Mouse (Mus musculus) kidney, adult 2 months (tissue): ENCODE results near the gene Prkg1. TPM values are rescaled to one million over a fixed set of nuclear protein-coding genes. Genes with fewer than 3 reads are reported as not detected.

Source experiments
- DNase-seq: peaks from one replicate; pipeline ENCODE4 v3.0.0; 2021
- H3K27ac ChIP-seq: fragments of 200-500 bp; 2 replicates; pipeline ENCODE4 v1.5.1; 2012; ENCODE audit warnings: low read depth, low read length, control low read depth, inconsistent platforms; ENCODE audit not compliant: insufficient read depth
- H3K27me3 ChIP-seq: fragments of 200-500 bp; replicated peaks from 2 replicates; pipeline ENCODE4 v1.6.1; 2012; ENCODE audit warnings: mild to moderate bottlenecking, moderate library complexity, low read length, inconsistent platforms; ENCODE audit not compliant: control insufficient read depth, insufficient read depth
- H3K36me3 ChIP-seq: fragments of 200-500 bp; 2 replicates; pipeline ENCODE4 v1.6.1; 2012; ENCODE audit warnings: mild to moderate bottlenecking, moderate library complexity, low read length, inconsistent platforms; ENCODE audit not compliant: control insufficient read depth, insufficient read depth
- H3K4me1 ChIP-seq: fragments of 200-500 bp; 2 replicates; pipeline ENCODE4 v1.6.1; 2011; ENCODE audit warnings: low read length; ENCODE audit not compliant: control insufficient read depth, insufficient read depth
- H3K4me3 ChIP-seq: fragments of 200-500 bp; 2 replicates; pipeline ENCODE4 v1.5.1; 2011; ENCODE audit warnings: mild to moderate bottlenecking, low read depth, low read length, control low read depth; ENCODE audit not compliant: insufficient read depth
- CTCF ChIP-seq: fragments of 200-500 bp; conservative IDR thresholded peaks from 2 replicates; pipeline ENCODE4 v1.5.1; 2011; ENCODE audit warnings: low read depth, mild to moderate bottlenecking, control low read depth, low read length, moderate library complexity, mixed read lengths; ENCODE audit not compliant: insufficient read depth, insufficient read length
- POLR2A ChIP-seq: fragments of 200-500 bp; IDR thresholded peaks from one replicate; pipeline ENCODE4 v1.6.1; 2011; ENCODE audit warnings: low read depth, low read length, control low read depth
- WGBS: fragments of 180-500 bp; shearing (Covaris S2); methylation state at CpG from one replicate; pipeline ENCODE4 v1.1.7; 2018; 5-methylcytosine and 5-hydroxymethylcytosine counted together
- polyA plus RNA-seq: library from polyadenylated mRNA; depleted of rRNA; stranded (reverse); fragments of >200 nt; gene quantifications from 2 replicates; pipeline ENCODE4 v1.2.3, GENCODE M21; 2012

Prkg1 gene
- polyA plus RNA-seq, 1 experiment = 1.7 TPM

GRCm38 (mm10) chr19:31781077-31781476 is 16.2 kb upstream of the Prkg1 start:
- no peaks in the 10 kb centered on the region for H3K36me3 ChIP-seq
- no peaks in the 10 kb centered on the region for H3K4me1 ChIP-seq
- H3K27ac ChIP-seq = no peak overlapping the region
- H3K4me3 ChIP-seq = no peak overlapping the region
- WGBS = 38% methylated on average over 2 of the region's 2 CpGs
- TF ChIP-seq POLR2A (no peak), CTCF (no peak)
- DNase-seq = no peak
- no peaks in the 10 kb centered on the region for H3K27me3 ChIP-seq

DNA sequence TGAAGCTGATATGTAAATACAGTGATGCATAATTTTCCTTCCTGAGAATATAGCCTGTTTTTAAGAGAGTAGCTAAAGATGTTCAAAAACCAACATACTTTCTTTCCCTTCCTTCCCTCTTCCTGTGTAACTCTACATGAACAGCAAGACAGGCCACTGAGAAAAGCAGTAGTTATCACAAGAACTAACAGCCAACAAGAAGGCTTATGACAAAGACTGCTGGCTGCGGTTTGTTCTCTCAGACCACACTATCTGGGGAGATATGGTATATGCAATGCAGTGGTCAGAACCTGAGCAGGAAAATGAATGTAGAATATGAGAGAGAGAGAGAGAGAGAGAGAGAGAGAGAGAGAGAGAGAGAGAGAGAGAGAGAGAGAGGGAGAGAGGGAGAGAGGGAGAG is 15.4 kb upstream of the Prkg1 start:
- no peak for TF ChIP-seq CTCF
- no peak for TF ChIP-seq POLR2A
- Histone ChIP-seq H3K36me3 (no peaks in the 10 kb centered on the region), H3K4me3 (no peak overlapping the region), H3K27me3 (no peaks in the 10 kb centered on the region), H3K4me1 (no peaks in the 10 kb centered on the region), H3K27ac (no peak overlapping the region)
- DNase-seq = no peak
- WGBS = 96% methylated on average over 1 of the region's 1 CpGs

DNA sequence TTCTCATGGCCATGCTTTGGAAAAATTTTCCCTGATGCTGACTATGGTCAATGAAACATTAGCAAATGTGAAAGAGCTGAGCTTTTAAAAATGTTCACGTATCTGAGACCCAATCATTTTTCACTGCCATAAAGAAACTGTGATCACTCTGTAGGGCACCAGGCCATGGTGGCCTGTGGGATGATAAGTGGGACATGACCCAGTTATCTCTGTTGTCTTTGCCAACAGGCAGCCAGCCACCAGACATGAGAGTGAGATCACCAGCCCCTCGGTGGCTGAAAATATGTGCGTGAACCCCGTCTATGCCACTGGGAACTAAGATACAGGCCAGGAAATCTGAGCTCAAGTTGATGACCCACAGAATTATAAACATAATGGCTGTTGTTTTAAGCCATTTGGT is 14.2 kb upstream of the Prkg1 start:
- 58% methylated on average over 4 of the region's 4 CpGs for WGBS
- TF ChIP-seq POLR2A (no peak), CTCF (no peak)
- no peak for DNase-seq
- no peaks in the 10 kb centered on the region for H3K36me3 ChIP-seq
- no peak overlapping the region for H3K27ac ChIP-seq
- no peaks in the 10 kb centered on the region for H3K27me3 ChIP-seq
- no peak overlapping the region for H3K4me3 ChIP-seq
- H3K4me1 ChIP-seq = no peaks in the 10 kb centered on the region

DNA sequence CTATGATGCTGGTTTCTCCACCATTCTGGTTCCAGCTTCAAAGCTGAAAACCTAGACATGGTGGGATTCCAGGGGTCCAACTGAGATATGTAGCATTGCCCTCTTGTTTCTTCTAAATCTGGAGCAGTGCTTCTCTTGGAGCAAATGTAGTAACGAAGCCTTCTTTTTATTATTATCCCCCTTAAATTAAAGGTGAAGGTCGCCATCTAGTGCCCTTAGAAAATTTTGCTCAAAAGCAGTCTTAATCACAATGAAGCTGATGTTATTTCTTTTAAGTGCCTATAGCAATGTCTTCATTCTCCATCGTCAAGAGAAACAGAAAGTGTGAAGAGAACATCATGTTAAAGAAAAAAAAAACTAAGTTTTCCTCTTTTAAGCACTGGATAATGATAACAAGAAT is 2.2 kb upstream of the Prkg1 start:
- H3K27me3 ChIP-seq = peaks cover 4% of the 10 kb centered on the region
- H3K36me3 ChIP-seq = no peaks in the 10 kb centered on the region
- peak; percentile 40 for DNase-seq
- no peaks in the 10 kb centered on the region for H3K4me1 ChIP-seq
- H3K4me3 ChIP-seq = no peak overlapping the region
- 6% methylated on average over 3 of the region's 3 CpGs for WGBS
- TF ChIP-seq POLR2A = no peak
- no peak for TF ChIP-seq CTCF
- no peak overlapping the region for H3K27ac ChIP-seq

- no peak overlapping the region for H3K27ac ChIP-seq
- no peaks in the 10 kb centered on the region for H3K4me1 ChIP-seq
- H3K27me3 ChIP-seq = peaks cover 4% of the 10 kb centered on the region
- no peaks in the 10 kb centered on the region for H3K36me3 ChIP-seq
- no peak for TF ChIP-seq CTCF
- TF ChIP-seq POLR2A = no peak
- WGBS = 59% methylated on average over 4 of the region's 4 CpGs
- no peak for DNase-seq
- H3K4me3 ChIP-seq = no peak overlapping the region
Observed at GRCm38 (mm10) chr19:31765451-31765850, 618 bp upstream of the Prkg1 start.

- peaks cover 4% of the 10 kb centered on the region for H3K27me3 ChIP-seq
- DNase-seq = peak; percentile 69
- peak overlapping the region; percentile 58 for H3K27ac ChIP-seq
- no peaks in the 10 kb centered on the region for H3K36me3 ChIP-seq
- TF ChIP-seq POLR2A (no peak), CTCF (no peak)
- WGBS = 4% methylated on average over 56 of the region's 56 CpGs
- H3K4me3 ChIP-seq = peak overlapping the region; percentile 59
- no peaks in the 10 kb centered on the region for H3K4me1 ChIP-seq
Observed at GRCm38 (mm10) chr19:31763951-31764800, 657 bp downstream of the Prkg1 start.

DNA sequence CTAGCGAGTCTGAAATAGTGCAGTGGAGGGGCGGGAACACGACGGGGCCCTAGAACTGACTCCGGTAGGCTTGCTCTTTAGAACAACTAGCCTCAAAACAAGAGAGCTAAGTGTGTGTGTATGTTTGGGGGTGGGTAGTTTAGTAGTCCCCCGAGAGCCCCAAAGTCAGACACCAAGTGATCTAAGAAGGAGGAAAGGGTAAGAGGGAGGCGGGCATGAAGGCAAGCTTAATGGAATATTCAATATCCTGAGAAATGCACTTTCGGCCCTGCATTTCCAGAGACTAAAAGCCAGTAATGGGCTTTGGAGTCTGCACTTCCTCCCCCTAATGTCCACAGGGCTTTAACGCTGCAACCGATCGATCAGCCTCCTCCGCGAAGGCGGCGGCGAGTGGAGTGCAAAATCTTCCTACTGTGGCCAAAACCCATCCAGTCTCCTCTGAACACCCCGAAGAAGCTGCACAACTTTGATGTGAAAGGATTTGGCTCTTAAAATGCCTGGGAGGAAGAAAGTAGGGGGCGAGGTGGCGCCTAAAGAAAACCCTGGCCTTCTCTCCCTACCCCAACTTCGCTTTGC is 1.5 kb downstream of the Prkg1 start:
- Histone ChIP-seq H3K36me3 (no peaks in the 10 kb centered on the region), H3K4me1 (no peaks in the 10 kb centered on the region), H3K27ac (peak overlapping the region; percentile 58), H3K27me3 (peaks cover 4% of the 10 kb centered on the region), H3K4me3 (peak overlapping the region; percentile 59)
- DNase-seq = no peak
- TF ChIP-seq POLR2A (no peak), CTCF (no peak)
- 48% methylated on average over 20 of the region's 20 CpGs for WGBS
